Mouse (Mus musculus) embryo, embryonic 10 days (tissue): ENCODE results near the gene Qpctl.

Experiments
- DNase-seq: peaks from one replicate; pipeline ENCODE4 v3.0.0-alpha.2; 2015; ENCODE audit warnings: low spot score

The Qpctl gene

DNA sequence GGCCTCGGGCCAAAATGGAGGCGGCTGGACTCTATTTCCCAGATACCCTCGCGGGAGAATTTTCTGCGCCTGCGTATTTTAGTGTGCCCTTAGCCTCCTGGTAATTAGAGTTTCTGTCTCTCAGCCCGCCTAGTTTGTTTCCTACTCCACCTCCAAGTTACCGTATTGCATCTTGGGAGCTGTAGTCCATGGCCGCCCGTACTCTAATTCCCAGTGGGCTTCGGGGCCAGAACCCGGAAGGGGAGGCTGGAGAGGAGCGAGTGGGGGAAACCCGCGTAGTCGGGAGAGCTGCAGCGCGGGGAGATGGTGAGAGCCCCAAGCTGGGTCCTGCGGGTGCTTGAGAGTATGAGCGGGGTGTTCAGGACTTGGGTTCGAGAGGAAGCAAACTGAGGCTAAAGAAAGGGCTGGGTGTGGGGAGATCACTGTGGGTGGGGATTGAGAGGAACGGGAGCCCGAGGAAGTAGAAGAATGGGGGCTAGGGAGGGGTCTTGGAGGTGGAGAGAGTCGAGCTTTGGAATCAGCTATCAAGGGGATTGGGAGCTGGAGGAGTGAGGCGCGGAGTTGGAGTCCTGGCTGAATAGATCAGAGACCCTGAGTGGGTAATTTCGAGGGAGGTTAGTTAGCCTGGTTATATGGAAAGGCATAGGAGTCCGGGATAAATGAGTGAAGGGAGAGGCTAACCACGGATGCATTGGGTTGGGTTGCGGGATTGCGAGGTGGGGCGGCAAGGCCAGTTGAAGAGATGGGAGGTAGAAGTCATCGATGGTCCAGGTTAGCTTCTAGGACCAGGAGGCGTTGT is 29.3 kb downstream of the Qpctl start, which contains the start of gene Fbxo46:
Gene Fbxo46, plus strand, starts transcription at position 229 of the 799 bp plus-strand sequence.
- DNase-seq: peak; percentile 97

DNA sequence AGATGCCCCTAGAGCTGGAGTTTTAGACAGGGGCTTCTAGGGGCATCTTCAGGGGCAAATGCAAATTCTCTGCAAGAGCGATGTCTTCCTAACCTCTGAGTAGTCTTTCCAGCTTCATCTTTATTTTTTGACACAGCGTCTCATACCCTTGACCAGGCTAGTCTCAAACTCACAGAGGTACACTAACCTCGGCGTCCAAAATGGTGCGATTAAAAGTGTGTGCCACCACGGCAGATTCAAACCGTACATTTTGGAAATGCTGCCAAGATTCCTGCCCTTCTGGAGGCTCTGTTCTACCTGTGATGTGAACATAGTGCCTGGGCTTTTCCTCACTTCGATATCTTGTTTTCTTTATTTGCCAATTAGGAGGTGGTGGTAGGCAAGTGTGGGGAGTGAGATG is 30.0 kb downstream of the Qpctl start:
- no peak for DNase-seq

GRCm38 (mm10) chr7:19118028-19118771 is 30.9 kb downstream of the Qpctl start, which contains the start of gene Gm4969:
Gm4969 (minus strand) TSS chr7:19118368.
- DNase-seq: peak; percentile 73

GRCm38 (mm10) chr7:19109565-19109964 is 39.5 kb downstream of the Qpctl start:
- DNase-seq: no peak

DNA sequence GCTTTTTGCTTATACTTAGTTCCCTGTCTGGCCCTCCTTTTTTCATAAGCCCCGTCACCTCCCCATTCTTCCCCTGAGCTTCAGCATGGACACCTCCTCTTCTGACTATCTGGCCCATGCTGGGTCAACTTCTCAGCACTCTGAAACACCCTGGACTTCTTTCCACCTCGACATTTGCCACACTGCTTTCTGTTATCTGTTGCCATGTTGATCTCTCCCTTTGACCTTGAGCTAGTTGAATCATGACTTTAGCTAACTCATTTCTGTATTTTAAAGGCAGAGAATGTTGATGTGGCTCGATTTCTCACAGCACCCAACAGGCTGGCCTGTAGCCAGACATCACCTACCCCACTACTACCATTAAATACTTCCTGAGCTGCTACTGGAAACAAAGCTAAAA is 41.7 kb downstream of the Qpctl start:
- DNase-seq: no peak

GRCm38 (mm10) chr7:19104486-19104885 is 44.6 kb downstream of the Qpctl start:
- DNase-seq: no peak

- DNase-seq: no peak
These were observed 45.4 kb downstream of the Qpctl start for GRCm38 (mm10) chr7:19103741-19104140.

DNA sequence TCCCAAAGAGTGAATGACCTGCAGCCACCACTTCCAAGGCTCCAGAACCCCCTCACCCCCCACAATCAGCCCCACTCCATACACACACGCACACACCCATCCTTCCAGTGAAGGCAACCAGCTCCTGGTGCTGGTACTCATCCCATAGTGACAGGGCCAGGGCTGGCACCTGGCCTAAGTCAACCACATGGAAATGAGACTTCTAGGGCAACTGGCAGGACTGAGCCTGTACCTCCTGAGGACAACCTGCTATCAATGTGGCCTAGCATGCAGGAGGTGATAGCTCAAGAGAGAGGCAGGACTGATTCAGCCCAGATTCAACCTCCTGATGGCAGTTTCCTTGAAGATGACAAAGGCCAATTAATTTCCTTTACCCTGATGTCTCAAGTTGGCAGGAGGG is 48.8 kb downstream of the Qpctl start:
- no peak for DNase-seq

DNA sequence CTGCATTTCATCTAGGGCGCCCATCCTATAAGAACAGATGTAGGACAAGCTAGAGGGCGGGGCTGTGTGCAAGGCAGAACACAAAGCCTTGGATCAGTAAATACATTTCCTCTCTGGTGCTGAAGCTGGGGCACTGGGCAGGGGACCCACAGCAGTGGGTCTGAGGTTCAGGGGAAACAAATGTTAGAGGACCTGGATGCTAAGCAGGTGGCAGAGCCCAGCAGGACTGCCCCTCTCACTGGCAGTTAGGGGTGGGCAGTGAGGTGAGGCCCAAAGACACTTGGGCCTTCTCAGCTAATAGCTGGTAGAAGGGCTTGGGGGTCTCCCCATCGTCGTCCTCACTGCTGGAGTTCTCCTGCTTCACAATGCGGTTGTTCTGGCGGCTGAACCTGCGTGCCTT is 50.3 kb downstream of the Qpctl start:
- DNase-seq: no peak

DNA sequence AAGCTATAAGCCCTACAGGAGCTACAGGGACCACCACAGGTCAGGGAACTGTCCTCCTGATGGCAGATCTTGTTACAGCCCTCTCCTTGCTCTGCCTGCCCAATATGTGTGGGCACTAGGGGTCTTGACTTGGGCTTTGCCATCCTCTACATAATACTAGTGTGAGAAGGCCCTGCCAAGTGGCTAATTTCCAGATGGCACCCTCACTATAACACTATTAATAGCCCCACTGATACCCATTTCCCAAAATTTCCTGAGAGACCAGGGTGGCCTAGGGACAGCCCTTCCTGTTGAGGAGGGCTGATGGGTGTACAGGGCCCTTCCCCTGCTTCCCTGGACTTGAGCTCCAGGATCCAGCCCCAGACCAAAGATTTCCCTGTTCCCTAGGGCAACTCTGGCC is 51.2 kb downstream of the Qpctl start:
- DNase-seq: no peak

GRCm38 (mm10) chr7:19097217-19097616 is 51.9 kb downstream of the Qpctl start:
- no peak for DNase-seq

- no peak for DNase-seq
These were observed 52.6 kb downstream of the Qpctl start for GRCm38 (mm10) chr7:19096421-19096976.

- peak; percentile 88 for DNase-seq
These were observed 53.4 kb downstream of the Qpctl start for GRCm38 (mm10) chr7:19095751-19096110.

- DNase-seq: peak; percentile 51
These were observed 54.0 kb downstream of the Qpctl start for GRCm38 (mm10) chr7:19094826-19095750.

DNA sequence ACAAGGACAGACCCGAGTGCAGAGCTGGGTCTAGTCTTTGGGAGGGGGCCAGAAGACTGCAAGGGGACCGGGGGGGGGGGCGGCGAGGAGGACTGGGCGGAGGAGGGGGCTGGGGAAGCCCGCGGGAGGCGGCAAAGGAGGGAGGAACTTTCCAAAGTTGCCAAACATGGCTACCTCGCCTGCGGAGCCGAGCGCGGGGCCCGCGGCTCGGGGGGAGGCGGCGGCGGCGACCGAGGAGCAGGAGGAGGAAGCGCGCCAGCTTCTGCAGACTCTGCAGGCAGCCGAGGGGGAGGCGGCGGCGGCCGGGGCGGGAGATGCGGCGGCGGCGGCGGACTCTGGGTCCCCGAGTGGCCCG is 54.6 kb downstream of the Qpctl start, which contains the start of gene Six5:
Gene Six5, plus strand, starts transcription at position 124 of the 355 bp plus-strand sequence.
- peak; percentile 56 for DNase-seq

DNA sequence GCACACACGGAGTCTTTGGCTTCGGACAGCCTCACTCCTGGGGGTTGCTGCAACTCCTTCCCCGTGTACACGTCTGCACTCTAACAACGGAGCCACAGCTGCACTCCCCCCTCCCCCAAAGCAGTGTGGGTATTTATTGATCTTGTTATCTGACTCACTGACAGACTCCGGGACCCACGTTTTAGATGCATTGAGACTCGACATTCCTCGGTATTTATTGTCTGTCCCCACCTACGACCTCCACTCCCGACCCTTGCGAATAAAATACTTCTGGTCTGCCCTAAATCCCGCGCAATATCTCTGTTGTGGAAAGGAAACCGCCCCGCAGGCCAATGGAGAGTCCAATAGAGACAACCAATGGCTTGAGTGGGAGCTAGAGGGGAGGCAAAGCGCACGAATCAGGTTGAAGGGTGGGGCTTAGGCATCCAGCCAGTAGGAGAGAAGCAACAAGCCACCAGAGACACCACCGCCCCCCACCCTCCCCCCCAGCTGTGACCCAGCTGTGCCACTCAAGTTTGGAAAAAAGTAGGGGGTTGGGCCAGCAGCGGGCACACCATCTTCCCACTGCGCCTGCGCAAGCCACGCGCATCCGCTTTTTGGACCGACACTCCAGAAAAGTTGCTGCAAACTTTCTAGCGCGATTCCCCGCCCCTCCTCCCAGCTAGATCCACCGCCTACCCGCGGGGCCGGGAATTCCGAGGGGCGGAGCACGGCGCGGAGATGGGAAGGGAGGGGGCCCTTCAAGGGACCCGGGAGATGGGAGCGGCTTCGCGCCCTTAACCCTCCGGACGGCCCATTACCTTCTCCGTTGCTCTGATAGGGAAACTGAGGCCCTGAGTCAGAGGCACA is 55.3 kb downstream of the Qpctl start:
- peak; percentile 99 for DNase-seq

DNA sequence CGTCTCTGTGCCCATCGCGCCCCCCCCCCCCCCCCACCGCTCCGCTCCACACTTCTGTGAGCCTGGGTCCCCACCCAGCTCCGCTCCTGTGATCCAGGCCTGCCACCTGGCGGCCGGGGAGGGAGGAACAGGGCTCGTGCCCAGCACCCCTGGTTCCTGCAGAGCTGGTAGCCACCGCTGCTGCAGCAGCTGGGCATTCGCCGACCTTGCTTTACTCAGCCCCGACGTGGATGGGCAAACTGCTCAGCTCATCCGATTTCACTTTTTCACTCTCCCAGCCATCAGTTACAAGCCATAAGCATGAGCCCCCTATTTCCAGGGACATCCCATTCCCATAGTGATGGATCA is 55.9 kb downstream of the Qpctl start:
- peak; percentile 86 for DNase-seq

- DNase-seq: peak; percentile 87
These were observed 56.5 kb downstream of the Qpctl start for GRCm38 (mm10) chr7:19092381-19093173.

DNA sequence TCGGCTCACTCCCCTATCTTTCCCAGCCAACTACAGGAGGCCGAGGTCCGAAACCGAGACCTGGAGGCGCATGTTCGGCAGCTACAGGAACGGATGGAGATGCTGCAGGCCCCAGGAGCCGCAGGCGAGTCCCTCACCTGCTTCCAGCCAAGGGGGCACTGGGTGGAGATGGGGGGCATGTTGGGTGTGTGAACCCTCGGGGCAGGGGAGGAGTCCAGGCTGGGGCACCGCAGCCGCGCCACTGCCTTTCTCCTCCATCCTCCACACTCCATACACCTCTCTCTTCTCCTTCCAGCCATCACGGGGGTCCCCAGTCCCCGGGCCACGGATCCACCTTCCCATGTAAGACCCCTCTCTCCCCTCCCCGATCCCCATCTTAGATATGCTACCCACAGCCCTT is 57.2 kb downstream of the Qpctl start:
- no peak for DNase-seq
